Mouse (Mus musculus): ENCODE measurements at regions not wholly inside any gene's neighbourhood (a gene's known extent, or its start where the extent isn't known, plus 50 kb on each side); places are given as distances from the start of the nearest gene placed in this dataset.
"Not testable (repeated sequence)": the region's sequence is repeated elsewhere in the genome, so short reads cannot be mapped to it uniquely, and the experiment has no call there.

GRCm38 (mm10) chr10:118603857-118604414 lies 163.1 kb downstream of the Ifng start:
- no peak for DNase-seq (ENCODE audit: low read depth)

DNA sequence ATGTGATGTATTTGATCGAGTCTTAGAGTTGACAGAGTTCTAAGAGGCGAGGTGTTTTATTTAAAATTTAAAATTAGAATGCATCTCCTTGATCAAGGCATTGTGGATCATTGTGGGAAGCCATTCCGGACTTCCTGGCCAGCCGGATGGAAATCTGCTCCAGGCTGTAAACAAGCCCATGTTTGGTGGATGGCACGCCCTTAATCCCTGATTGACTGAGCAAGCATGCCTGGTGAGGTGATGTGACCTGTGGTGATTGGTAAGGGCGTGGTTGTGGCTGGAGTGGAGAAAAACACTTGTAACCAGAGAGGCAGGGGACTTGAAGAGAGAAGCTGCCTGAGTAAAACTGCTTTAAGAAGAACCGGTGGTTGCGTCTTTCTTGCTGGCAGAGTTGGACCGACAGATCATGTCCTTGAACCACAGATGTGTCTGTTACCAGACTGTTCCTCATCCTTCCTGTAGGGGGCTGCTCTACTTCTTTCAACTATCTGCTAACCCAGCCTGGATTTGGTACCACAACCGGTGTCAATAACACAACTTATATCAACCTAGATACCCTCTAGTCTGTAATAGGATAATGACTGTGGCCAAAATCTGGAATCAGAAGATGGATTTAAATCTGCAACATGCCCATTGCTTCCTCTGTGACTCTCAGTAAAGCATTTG lies 164.4 kb downstream of the Ifng start:
- DNase-seq (ENCODE audit: low read depth), result no peak

- peak; percentile 81 for DNase-seq (ENCODE audit: low read depth)
Measured at GRCm38 (mm10) chr10:118607418-118607817, 166.6 kb downstream of the Ifng start.

- peak; percentile 94 for DNase-seq (ENCODE audit: low read depth)
Measured at GRCm38 (mm10) chr10:118608376-118609145, 167.7 kb downstream of the Ifng start.

DNA sequence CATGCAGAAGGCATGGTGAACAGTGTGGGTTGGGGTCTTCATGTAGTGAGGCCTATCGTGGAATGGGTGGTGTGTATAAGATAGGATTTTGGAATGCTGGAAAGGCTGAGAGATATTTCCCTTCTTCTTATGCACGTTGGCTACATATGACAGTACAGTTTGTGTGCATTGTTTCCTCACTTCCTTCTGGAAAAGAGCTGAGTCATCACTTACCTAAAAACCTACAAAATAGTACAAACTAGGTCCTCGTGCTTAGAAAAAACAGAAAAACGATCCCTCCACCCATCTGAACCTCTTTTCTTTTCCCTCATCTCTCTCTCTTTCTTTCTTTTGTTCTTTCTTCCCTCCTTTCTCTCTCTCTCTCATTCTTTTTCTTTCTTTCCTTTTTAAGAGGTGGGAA lies 168.3 kb downstream of the Ifng start:
- no peak for DNase-seq (ENCODE audit: low read depth)

DNA sequence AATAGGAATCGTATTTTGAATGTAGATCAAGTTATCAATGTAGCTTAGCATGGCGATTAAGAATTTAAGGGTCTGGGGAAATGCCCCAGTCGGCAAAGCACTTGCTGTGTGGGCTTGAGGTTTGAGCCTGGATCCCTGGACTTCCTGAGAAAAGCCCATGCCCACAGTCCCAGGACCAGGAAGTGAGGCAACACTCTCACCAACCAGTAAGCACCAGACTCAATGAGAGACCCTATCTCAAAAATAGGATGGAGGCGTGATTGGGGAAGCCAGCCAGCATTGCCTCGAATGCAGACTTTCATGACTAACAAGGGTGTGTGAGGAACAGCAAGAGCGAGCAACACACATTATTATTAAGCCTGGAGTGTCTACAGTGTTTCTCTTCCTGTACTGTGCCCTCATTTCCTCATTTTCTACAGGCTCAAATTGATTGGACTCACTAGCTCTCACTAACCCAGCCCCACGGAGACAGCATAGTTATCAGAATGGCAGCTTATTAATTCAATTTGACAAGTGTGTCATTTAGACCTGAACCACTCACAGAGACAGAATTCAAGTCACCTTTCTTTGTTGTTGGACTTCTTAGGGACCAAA lies 170.1 kb downstream of the Ifng start:
- DNase-seq (ENCODE audit: low read depth), result no peak

DNA sequence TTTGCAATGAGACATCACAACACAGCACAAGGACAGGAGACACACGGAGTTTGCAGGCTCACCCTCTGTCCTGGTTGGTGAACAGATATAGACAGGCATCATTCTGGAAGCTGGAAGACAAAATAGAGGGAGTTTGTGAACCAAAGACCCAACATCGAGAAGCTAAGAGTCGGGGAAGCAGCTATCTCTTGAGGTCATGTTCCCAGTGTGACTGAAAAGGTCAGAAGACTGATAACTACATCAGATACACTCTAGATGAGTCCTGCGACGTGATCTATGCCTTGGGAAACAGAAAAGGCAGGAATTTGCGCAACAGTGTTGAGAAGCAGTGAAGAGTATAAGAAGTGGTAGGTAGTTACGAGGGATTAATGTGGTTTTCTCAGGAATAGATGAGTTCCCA lies 171.2 kb downstream of the Ifng start:
- DNase-seq (ENCODE audit: low read depth), result no peak

DNA sequence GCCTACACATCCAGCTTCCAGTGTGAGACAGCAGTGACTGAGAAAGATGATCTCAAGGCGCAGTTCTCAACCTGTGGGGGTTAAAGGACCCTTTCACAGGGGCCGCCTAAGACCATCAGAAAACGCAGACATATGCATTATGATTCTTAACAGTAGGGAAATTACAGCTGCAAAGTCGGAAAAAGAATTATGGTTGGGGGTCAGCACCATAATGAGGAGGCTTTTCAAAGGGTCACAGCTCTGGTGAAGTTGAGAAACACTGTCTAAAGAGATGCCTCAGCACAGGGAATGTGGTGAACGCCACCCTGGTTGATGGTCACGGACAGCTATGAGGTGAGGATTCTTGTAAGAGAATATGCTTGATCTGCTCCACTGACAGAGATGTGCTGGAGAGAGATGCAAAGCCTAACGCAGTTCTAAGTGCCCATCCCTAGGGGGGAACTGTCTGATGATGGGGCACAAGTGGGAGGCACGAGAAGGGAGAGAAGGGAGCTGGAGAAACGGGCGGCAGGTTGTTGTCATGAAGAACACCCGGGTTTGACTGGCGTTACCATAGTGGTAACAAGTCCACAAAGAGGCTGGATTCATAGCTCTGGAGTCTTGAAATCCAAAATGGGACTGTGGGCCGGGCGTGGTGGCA lies 172.3 kb downstream of the Ifng start:
- DNase-seq (ENCODE audit: low read depth), result no peak

- no peak for DNase-seq (ENCODE audit: low read depth)
Measured at GRCm38 (mm10) chr10:118614251-118614865, 173.5 kb downstream of the Ifng start.

GRCm38 (mm10) chr10:118615131-118616020 lies 174.5 kb downstream of the Ifng start:
- DNase-seq (ENCODE audit: low read depth), result no peak

DNA sequence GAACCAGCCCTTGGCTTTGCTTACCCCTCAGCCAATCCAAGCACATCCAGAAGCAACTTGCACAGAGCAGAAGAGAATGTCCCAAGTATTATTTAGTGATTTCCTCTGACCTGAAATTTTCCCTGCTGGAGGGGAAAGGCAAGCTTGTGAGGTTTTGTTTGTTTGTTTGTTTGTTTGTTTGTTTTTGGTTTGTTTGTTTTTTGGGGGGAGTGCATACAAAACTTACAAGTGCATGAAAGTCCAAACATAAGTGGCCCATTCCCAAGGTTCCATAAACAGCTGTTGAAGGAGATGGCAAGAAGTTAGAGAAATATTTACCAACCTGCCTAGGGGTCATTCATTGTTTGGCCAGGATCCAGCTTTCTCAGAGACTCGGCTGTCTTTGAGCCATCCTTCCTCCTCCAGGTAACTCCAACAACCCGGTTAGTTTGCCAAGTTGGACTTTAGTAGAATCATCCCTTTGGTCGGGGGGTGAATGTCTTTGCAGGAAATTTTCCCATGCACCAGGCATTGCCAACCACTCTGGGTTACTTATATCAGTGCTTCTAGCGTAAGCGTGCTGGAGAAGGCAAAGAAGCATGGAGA lies 175.3 kb downstream of the Ifng start:
- DNase-seq (ENCODE audit: low read depth), result no peak

DNA sequence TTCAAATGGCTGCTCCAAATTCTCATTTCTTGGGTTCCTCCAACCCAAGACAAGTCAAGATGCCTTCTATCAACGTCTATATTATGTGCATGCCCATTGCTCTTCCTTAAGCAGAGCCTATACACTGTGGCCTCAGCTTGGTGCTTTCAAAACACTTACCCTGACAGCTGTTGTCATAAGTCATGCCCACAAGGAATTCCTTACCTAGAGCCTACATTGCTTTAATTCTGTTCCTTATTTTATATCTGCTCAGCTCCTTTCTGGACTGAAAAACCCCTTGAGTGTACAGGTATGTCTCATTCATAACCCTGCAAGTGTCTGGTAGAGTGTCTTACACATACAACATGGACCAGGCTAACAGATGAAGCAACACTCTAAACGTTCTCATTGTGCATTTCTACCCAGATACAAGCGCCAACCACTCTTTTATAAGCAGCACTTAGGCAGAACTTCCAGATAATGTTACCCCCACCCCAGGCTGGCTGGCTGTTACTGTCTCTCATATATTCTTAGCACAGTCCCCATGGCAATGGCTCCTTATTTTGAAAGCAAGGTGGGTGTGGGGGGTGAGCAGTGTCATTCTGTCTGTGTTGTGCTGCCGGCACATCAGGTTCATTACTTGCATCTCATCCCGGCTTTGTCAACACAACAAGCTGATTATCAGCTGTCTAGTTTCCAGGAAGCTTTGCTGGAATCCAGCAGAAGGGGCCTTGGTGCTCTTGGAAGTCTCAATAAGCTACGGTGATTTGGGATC lies 176.6 kb downstream of the Ifng start:
- DNase-seq (ENCODE audit: low read depth), result no peak

DNA sequence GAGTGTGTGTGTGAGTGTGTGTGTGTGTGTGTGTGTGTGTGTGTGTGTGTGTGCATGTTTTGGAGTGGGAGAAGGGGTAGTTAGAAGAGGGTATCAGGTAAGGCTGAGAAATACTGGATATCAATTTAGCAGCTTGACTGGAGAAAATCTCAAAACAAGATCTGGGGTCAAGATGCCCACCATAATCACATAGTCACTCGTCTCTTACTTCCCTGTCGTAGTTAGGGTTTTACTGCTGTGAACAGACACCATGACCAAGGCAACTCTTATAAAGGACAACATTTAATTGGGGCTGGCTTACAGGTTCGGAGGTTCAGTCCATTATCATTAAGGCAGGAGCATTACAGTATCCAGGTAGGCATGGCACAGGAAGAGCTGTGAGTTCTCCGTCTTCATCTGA lies 177.4 kb downstream of the Ifng start:
- DNase-seq (ENCODE audit: low read depth), result not testable (repeated sequence)

GRCm38 (mm10) chr10:118618766-118619600 lies 178.1 kb downstream of the Ifng start:
- DNase-seq (ENCODE audit: low read depth), result no peak

DNA sequence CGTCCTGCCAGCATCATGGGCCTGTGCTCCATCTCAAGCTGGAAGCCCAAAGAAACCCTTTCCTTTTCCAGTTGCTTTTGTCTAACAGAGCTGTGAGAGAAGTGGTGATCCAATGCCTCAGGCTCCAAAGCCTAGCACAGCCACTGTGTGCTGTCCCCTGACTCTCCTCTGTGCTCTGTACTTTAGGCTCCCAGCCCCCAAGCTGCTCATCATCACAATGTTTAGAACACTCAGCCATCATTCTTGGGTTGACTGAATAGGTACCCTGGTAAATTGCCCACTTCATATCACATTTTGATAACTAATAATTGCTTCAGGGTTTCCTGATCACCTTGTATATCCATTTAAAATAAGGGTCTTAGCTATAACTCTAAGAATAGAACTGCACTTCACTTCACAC lies 178.8 kb downstream of the Ifng start:
- DNase-seq (ENCODE audit: low read depth), result no peak

DNA sequence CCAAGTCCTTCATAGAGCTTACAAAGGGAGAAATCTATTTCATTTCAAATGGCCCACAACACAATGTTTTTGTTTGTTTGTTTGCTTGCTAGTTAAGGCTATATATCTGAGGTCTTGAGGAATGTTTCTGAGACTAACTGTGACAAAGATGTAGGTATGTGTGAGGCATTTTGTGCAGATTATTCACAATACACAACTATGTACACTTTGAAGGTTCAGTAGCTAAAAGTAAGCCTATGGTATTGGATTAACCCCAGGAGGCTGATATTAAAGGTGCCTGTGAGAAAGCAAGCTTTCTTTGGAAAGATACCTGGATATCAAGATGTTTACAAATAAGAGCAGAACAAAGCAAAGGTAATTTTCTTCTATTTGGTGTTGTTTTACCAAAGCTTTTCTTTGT lies 179.8 kb downstream of the Ifng start:
- no peak for DNase-seq (ENCODE audit: low read depth)

GRCm38 (mm10) chr10:118621546-118621945 lies 180.7 kb downstream of the Ifng start:
- DNase-seq (ENCODE audit: low read depth), result no peak

GRCm38 (mm10) chr10:118622131-118622530 lies 181.3 kb downstream of the Ifng start:
- no peak for DNase-seq (ENCODE audit: low read depth)

DNA sequence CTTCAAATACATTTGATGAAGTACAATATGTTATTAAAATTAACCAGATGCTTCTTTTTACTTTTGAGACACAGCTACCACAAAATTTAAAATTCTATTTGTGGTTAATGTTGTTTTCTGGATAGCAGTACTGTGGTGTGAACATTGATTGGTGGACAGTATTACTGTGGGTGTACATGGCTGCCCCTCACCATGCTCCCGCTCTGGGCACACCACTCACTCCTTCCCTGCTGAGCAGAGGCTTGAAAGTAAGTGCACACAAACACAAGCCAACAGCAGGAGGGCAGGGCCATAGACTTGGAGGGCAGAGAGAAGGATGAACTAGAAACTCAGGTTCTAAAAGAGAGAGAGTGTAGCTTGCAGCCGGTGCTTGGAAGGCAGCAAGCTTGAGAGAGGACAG lies 182.1 kb downstream of the Ifng start:
- DNase-seq (ENCODE audit: low read depth), result no peak

All from gonadal fat pad, adult 2 months (tissue).